Mouse (Mus musculus): Measurements from ENCODE around the gene Gm11114.

Gene Gm11114

DNA sequence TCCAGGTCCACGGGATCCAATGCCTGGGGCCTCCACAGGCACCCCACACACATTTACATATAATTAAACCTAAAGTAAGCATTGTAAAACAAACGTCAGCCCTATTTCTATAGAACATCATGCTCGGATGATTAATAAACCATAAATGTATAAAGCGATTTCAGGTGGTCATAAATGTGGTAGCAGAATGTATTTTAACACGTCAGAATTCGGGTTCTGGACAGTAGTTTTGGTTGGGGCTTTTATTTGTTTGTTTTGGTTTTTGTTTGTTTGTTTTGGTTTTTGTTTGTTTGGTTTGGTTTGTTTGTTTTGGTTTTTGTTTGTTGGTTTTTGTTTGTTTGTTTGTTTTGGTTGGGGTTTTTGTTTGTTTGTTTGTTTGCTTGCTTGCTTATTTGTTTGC, at the start of gene Gm11114:
Gene Gm11114 (plus strand): TSS at position 301 of the 400 bp plus-strand sequence.
- no peak for DNase-seq (ENCODE audit: low spot score)

DNA sequence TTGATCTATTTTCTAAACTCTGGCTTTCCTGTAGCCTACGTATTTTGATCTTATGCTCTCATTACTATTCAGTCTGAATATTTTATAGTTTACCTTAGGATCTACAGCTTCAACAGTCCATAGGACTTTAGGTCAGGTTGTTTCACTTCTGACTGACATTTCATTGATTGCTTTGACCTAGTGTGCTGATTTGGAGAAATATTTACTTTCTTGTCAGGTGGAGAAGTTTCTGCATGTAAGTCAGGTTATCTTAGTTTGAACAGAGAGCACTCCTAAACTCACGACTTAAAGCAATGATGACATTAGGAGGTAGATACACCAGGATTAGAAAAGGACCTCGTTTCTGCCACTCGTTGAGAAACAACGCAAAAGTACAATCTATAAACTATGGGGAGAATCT, 45.7 kb upstream of the Gm11114 start:
- no peak for DNase-seq (ENCODE audit: low spot score)

DNA sequence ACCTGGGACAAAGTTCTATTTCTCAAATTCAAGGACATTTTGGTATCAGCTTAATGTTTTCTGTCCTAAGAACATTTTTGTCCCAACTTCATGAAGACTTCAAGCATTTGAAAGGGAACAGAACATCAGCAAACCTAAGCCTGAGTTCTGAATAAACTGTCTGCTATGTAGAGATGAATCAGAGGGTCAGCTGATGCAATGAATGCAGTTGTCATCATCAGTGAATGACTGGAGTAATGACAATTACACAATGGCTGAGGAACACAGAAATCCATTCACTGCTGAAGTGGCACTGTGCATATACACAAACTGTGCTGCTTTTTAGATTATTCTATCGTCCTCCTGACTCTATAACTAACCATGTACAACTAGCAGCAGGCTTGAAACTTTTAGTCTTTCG, 38.5 kb upstream of the Gm11114 start:
- no peak for DNase-seq (ENCODE audit: low spot score)

DNA sequence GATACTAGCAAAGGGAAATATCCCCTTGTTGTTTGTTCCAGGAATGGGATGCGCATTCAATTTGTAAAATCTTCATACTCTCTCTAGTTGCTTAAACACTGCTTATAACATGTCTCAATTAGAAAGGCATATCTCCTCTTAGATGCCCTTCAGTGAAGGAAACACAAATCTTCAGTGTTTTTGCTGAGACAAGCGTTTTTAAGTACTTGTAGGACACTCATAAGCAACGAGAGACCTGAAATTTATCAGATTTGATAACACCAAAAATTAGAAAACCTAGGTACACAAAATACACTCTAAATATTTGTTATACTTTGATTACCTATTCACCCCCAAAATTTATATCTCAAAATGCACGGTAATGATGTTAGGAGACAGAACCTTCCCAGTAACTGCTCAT, 9.7 kb upstream of the Gm11114 start:
- DNase-seq (ENCODE audit: low spot score), result no peak

DNA sequence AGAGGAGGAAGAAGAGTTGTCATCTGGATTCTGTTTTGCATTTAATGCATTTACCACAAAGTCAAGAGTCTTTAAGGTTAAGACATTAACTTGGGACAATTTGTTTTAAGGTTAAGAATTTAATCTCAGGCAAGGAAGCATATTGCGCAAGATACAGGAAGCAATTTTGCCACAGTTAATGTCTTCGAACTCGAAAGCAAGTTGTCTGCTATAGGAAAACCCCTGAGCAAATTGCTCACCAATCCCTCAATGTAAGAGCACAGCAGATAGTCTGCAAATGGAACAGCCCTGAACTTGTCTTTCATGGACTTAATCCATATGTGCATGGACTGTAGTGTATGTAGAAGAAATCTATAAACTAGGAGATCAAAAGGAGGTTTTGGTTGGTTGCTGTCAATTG, 9.2 kb upstream of the Gm11114 start:
- no peak for DNase-seq (ENCODE audit: low spot score)

DNA sequence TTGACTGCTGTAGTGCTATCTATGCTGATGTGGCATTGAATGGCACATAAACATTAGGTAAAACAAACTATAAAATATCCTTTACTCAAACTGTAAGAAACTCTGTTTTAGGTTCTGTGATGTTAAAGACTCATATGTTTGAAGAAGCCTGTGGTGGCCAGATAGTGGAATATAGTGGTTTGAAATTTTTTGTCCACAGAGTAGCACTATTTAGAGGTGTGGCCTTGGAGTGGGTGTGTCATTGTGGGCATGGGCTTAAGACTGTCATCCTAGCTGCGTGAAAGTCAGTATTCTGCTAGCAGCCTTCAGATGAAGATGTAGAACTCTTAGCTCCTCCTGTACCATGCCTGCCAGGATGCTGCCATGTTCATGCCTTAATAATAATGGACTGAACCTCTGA, 3.5 kb downstream of the Gm11114 start:
- no peak for DNase-seq (ENCODE audit: low spot score)

DNA sequence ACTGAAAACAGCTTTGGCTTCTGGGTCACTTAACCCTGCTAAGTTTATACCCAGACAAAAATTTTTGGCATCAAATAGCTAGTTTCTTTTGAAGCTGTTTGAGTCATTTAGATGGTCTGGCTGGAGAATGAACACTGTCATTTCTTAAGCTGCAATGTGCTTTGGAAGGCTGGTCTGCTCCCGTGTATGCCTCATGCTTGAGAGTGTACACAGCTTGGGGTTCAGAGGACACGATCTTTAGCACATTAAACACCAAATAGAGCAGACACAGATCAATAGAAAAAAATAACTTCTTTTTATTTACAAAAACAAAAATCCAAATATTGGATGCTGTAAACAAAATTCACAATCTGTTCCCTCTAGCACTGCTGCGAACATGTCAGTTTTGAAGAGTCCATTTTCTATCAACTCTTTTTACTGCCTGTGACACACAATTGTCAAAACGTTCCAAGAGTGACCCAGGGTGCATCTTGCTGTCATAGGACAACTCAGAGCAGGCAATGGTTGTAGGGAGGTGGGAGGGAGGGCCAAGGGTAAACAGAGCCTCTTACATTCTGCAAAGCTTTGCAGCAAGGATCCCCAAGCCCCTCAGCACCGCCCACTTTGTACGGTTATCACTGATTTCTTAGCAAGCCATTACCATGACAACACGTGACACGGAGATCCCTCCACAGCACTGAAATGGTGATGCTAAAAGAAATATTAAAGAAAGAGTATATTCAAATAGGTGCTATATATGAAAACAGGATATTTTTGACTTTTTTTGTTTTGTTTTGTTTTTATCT, 7.8 kb downstream of the Gm11114 start:
- no peak for DNase-seq (ENCODE audit: low spot score)

DNA sequence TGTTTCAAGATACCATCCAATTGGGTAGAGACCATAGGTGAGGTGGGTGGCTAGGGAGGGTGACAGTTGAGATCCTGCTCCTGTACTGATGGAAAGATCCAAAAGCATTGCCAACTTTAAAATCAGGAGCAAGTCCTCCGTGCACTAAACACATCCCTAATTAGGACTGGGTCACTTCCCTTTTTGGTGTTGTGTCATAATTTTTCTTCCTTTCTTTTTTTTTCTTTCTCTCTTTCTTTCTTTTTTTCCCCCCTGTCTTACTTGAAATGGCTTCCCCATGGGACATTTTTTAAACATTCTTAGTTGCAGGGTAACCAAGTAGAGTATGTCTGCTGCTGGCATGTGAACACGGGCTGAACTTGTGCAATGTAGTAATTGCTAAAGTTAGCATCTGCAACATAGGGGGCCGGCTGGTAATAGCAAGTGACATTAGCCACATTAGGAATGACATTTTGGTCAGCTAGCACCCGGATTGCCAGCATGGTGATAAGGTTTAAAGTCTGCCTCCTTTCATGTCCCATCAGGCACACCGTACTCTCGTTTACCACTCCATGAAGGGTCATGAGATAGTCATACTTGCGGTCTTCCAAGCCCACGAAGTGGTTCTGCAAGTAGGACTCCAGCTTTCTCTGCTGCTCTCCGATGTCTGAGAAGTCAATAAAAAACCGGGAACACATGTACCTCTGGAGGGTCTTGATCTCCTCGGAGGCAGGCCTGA, 11.7 kb downstream of the Gm11114 start:
- no peak for DNase-seq (ENCODE audit: low spot score)

DNA sequence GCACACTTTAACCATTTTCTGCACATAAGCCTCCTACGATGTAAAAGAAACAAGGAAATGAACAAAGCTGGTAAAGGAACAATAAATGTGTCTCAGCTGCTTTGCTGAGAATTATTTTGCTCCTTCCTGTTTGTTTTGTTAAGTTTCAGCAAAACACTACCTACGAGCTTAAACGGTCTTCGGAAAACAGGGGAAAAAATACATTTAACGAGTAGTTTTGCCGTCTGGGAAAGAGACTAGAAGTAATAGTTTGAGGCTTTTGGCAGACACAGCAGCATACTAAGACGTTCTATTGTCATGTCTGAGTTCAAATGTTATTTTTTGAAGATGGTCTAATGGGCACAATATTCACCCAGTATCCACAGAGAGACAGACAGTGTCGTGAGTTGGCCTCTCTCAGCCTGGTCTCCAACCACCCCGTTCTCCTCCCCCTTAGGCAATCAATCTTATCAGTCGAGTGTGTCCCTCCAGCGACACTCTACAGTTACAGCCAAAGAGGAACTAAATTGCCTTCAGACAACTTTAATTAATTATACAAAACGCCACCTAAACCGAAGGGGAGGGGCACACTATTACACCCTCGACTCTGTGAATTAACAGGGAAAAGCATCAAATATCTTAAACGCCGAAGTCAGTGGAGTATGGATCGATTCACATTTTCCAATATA, 12.8 kb downstream of the Gm11114 start:
- DNase-seq (ENCODE audit: low spot score), result no peak

DNA sequence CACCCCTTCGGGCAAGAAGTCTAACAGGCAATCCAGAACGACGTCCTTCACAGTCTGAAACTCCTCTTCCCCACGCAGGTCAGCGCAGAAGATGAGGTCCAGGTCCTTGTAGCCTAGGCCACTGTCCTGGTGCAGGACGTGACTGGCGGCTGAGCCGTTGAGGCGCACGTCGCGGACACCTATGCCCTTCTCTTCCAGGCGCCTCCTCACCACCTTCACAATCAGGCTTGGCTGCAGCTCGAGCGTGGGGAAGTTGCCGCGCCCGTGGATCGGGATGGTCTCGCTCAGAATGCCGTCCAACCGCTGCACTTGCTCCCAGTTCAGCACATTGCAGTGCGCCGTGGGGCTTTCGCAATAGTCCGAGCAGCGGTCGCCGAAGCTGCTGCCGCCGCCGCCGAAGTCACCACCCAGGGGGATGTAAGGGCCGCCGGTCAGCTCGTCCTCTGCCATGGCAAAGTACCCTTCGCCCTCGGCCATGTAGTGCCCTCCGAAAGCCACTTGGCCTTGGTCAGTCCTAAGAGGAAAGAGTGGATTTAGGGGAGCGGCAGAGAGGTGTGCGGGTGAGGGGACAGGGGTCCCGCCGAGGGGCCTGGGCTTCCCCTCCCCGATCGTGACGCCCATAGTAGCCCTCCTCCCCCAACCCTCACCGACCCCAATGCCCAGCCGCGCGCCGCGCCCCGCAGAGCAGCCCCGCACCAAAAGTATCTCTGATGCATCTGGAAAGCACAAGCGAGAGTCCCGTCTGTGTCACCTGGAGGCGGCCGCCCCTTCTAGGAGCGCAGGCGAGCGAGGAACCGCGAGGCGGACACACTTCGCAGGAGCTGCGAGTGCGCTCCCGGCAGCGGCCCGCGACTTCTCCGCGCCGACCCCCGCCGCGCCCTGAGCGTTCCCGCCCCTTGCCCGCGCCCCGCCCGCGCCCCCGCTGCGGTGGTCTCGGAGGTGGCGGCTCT, 14.0 kb downstream of the Gm11114 start:
- DNase-seq (ENCODE audit: low spot score), result peak; percentile 50

DNA sequence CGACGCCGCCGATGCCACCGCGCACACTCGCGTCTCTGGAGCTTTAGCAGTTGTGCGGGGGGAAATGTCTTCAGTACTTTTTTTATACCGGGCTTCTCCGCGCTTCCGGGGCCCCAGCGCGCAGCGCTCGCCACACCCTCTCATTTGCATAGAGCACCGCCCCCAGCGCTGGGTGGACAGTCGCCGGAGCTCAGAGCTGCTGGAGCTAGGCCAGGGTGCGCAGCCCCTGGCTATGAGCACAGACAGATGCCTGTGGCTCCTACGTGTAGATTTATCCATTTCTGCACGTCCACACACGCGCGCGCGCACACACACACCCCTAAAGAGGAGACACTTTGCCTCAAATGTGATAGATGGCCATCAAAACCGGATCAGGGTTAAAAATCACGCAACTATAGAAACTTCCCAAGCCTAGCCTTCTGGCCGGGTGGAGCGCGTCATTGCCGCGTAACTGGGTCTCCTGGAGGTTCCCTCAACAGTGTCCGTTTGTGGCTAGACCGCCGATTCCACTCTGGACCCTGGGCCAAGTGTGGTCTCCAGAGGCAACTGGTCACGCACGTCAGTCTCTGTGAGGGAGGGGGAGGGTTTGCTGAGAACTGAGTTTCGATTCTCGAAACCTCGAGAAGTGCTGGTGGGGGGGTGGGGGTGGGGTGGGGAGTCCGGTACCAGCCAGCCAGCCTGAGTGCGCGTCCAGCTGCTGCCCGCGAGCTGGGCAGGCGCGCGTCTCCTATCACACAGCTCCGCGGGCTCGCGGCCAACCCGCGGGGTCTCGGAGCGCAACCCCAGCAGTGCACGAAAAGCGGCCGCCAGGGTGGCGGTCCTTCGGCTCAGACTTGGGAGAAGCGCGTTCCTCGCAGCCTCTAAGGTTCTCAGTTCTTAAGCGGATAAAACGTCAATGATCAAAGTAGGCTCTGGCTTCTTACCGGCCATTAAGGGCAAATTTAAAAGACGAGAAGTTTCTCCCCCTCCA, 15.0 kb downstream of the Gm11114 start, which contains the start of gene Tent5a:
Gene Tent5a (minus strand): TSS at position 107 of the 970 bp plus-strand sequence.
- peak; percentile 78 for DNase-seq (ENCODE audit: low spot score)

DNA sequence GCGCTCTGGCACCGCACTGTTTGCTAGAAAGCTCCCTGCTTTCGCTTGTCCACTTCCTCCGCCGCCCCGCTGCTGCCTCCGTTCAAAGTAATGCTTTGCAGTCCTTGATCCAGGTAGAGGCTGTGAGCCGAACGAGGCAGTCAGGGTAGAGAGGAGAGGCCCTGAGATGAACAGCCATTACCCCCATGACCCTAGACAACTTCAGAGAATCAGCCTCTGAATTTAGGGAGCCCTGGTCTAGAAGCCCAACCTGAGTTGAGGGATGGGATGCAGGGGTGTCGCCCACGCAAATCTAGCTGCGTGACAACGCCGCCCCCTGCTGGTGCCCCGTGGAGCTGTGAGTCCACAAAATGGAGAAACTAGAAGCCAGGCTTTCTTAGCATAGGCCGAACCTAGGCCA, 15.7 kb downstream of the Gm11114 start:
- DNase-seq (ENCODE audit: low spot score), result peak; percentile 92

DNA sequence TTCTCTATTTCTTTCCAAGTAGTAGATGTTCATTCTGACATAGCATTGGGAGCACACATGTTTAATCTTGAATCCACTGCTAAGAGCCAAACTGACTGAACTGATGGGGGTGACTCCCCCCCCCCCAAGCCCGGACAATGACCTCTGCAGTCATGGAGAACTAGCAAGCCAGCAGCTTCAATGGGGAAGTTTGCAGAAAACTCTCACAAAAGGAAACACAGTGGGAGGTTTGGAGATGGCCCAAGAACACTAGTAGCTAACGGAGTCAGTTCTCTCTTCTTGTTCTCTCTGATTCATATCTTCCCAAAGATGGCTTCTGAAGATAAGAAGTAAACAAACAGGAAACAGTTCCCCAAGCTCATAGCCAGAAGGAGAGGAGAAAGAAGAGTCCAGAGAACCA, 18.9 kb downstream of the Gm11114 start:
- DNase-seq (ENCODE audit: low spot score), result no peak

DNA sequence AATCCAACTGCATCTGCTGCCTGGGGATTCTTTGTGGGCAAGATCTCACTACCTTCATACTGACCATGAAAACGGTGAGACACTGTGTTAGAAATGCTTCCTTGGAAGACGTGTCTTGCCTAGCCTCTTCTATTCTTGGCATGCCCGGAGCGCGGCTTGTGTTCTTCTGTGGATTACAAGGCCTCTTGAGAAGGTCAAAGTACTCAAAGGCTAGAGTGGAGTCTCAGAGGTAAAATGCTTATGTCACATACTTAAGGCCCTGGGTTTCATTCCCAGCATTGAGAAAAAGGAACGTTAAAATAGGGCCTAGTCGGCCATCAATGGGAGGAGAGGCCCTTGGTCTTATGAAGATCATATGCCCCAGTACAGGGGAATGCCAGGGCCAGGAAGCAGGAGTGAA, 23.5 kb downstream of the Gm11114 start:
- DNase-seq (ENCODE audit: low spot score), result no peak

DNA sequence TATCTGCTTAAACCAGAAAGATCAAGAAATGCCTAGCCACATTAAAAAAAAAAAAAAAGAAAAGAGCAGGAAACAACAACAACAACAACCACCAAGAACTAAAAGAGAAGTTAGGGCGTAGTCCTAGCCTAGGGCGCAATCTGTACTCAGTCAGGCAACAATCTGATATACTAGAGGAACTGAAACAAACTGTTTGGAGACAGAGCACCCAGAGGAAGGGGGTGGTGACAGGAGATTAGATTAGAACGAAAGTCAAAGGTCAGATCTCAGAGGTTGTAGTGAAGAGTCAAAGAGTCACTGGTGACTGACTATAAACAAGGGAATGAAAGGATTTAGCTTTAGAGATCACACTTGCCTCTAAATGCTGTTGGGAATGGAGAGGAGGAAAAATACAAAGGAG, 27.7 kb downstream of the Gm11114 start:
- DNase-seq (ENCODE audit: low spot score), result no peak

DNA sequence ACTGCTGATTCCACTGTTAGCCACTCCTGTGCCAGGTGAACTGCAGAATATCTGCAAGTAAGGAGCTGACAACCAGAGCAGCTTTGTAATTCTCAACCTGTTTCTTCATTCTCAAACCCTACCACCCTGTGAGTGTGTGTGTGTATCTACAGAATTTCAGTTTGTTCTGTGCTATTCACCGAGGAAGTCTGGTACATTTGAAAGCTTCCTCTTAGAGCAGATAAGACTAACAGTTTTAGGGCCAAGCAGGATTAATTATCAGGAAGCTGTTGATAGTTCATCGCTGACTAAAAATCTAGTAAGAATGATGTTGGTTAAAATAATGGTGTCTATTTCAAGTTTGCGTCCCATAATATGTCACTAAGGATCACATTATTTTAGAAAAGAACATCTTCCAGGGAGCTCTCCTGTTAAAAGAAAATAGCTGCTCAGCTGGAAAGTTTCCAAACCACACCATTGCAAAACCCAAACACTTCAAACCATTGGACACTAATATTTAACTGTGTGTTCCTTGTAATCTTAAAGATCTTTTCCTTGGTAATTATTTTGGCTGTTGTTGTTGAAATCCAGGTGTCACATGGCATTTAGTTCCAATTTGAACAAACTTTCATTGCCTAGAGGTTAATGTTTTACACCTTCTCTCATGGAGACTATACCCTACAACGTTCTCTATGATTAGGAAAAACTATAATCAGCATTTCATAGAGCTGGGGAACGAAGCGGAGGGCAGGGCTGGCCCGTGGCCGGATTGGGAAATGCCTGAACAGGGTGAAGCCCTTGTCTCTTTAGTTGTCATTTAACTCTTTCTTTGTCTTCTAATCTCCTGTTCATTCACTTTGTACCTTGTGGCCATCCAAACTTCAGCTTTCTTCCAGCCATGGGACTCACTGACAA, 30.6 kb downstream of the Gm11114 start:
- no peak for DNase-seq (ENCODE audit: low spot score)

DNA sequence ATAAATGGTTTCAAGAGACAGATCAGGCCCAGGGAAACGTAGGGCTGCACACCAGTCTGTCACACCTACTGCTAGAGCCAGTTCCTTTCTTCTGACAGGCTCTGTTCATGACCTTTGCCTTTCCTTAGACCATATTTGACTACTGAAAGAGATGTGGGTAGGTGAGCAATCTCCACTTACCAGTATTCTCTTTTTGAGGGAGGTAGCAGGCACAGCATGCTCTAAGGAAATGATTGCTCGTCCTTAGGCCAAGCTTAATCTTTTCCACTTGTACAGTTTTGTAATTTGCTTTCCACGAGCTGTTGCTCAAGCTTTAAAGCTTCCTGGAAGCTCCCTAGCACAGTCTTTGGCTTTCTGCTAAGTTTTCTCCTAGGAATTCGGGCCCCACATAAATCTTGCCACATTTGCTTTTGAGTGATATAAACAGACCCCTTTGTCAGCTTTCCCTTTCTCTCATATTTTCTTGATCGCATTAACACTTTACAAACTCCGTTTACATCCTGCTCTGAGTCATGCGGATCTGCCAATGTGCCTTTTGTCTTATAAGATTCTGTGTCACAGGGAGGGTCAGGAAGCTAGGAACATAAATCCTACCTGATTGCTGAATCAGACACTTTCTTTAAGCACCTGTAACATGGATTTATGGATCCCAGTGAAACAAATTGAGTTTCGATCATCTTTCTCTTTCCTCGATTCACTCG, 35.4 kb downstream of the Gm11114 start:
- no peak for DNase-seq (ENCODE audit: low spot score)

DNA sequence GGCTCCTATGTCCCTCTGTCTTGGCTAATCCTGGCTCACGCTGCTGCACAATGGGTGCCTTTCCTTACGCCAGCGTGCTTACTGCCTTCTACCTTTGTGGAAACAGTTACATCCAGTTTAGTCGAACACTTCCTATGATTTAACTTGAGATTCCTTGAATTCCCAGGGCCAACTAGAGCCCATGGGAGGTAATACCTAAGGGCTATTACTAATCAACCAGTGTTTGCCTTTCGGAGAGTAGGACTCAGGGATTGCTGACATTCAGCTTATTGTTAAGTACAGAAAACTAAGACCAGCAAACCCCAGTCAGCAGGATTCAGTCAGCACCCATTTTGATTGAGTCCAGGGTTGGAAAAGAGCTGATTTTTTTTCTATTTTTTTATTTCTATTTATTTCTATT, 43.0 kb downstream of the Gm11114 start:
- no peak for DNase-seq (ENCODE audit: low spot score)
